Mouse (Mus musculus): Measurements from ENCODE around the gene Btg2. TPM values are rescaled to one million over a fixed set of nuclear protein-coding genes. Genes with fewer than 3 reads are reported as not detected.

The Btg2 gene
- polyA plus RNA-seq, 1 experiment from 2014 or later = 105 TPM

Other genes with a start within 250 kb of the Btg2 start
- 2.0 and 4.0 TPM in 2 replicates for gene Optc, start 171.1 kb downstream of the Btg2 start, polyA plus RNA-seq (2016; fragmentation: Nextera tagmentation; extraction: Ambion mirVana)
- gene Prelp, start 157.7 kb downstream of the Btg2 start, polyA plus RNA-seq (2016; fragmentation: Nextera tagmentation; extraction: Ambion mirVana) = 7.2 and 10.5 TPM in 2 replicates
- gene Fmod, start 41.9 kb downstream of the Btg2 start, polyA plus RNA-seq (2016; fragmentation: Nextera tagmentation; extraction: Ambion mirVana) = 12.7 and 19.8 TPM in 2 replicates
- 0.13 TPM in 1 of 2 replicates, not detected in the other for gene Chit1, start 32.1 kb upstream of the Btg2 start, polyA plus RNA-seq (2016; fragmentation: Nextera tagmentation; extraction: Ambion mirVana)
- gene Chil1, start 103.1 kb upstream of the Btg2 start, polyA plus RNA-seq (2016; fragmentation: Nextera tagmentation; extraction: Ambion mirVana) = 3.0 and 3.3 TPM in 2 replicates
- gene Mybph, start 114.3 kb upstream of the Btg2 start, polyA plus RNA-seq (2016; fragmentation: Nextera tagmentation; extraction: Ambion mirVana) = 2.4 and 15.9 TPM in 2 replicates
- gene Adora1, start 156.3 kb upstream of the Btg2 start, polyA plus RNA-seq (2016; fragmentation: Nextera tagmentation; extraction: Ambion mirVana) = 2.3 and 2.4 TPM in 2 replicates
- gene Myog, start 210.9 kb upstream of the Btg2 start, polyA plus RNA-seq (2016; fragmentation: Nextera tagmentation; extraction: Ambion mirVana) = 7.8 and 36.7 TPM in 2 replicates

Data from hindbrain, embryonic 12.5 days (tissue).